Mouse (Mus musculus) liver, postnatal 0 days (tissue): ENCODE data around the gene Abi3. TPM values are rescaled to one million over a fixed set of nuclear protein-coding genes. Genes with fewer than 3 reads are reported as not detected.
"Not testable (repeated sequence)": the region's sequence is repeated elsewhere in the genome, so short reads cannot be mapped to it uniquely, and the experiment has no call there.

Experiments
- ATAC-seq: fragments of 200-750 bp; cut with Nextera tagmentation; 2 replicates; pipeline ENCODE4 v1.8.0; 2017; ENCODE audit warnings: mild to moderate bottlenecking, moderate library complexity
- DNase-seq: peaks from one replicate; pipeline ENCODE4 v3.0.0-alpha.2; 2016
- H3K27ac ChIP-seq: fragments of 300-500 bp; sonication (generic); 2 replicates; pipeline ENCODE4 v1.5.1; 2014; ENCODE audit warnings: antibody characterized with exemption, moderate library complexity, mild to moderate bottlenecking, low read depth
- H3K27me3 ChIP-seq: fragments of 300-500 bp; sonication (generic); 2 replicates; pipeline ENCODE4 v1.6.1; 2014; ENCODE audit warnings: low read length, control low read depth, mixed read lengths; ENCODE audit not compliant: insufficient read depth
- H3K36me3 ChIP-seq: fragments of 300-500 bp; sonication (generic); replicated peaks from 2 replicates; pipeline ENCODE4 v1.6.1; 2014; ENCODE audit warnings: mild to moderate bottlenecking, control low read depth, low read length, moderate library complexity, mixed read lengths; ENCODE audit not compliant: insufficient read depth
- H3K4me1 ChIP-seq: fragments of 300-500 bp; sonication (generic); 2 replicates; pipeline ENCODE4 v1.6.1; 2014; ENCODE audit warnings: antibody characterized with exemption, mild to moderate bottlenecking, control low read depth; ENCODE audit not compliant: insufficient read depth
- H3K4me2 ChIP-seq: fragments of 300-500 bp; sonication (generic); 2 replicates; pipeline ENCODE4 v1.6.1; 2014; ENCODE audit warnings: low read depth, mild to moderate bottlenecking, low read length, moderate library complexity, mixed read lengths
- H3K4me3 ChIP-seq: fragments of 300-500 bp; sonication (generic); 2 replicates; pipeline ENCODE4 v1.5.1; 2014; ENCODE audit warnings: low read depth, low read length
- H3K9ac ChIP-seq: fragments of 300-500 bp; sonication (generic); replicated peaks from 2 replicates; pipeline ENCODE4 v1.6.1; 2014; ENCODE audit warnings: mild to moderate bottlenecking, moderate library complexity
- H3K9me3 ChIP-seq: fragments of 300-500 bp; sonication (generic); 2 replicates; pipeline ENCODE4 v1.6.1; 2016; ENCODE audit warnings: mild to moderate bottlenecking, control low read depth, low read length, mixed read lengths
- CTCF ChIP-seq: sonication (generic); IDR thresholded peaks from 2 replicates; pipeline ENCODE4 v1.5.1; 2016; ENCODE audit warnings: antibody characterized with exemption, low read depth
- EP300 ChIP-seq: IDR thresholded peaks from 2 replicates; pipeline ENCODE4 v1.6.1; 2016; ENCODE audit warnings: antibody characterized with exemption, low read depth, mild to moderate bottlenecking
- WGBS: fragments of 180-500 bp; shearing (Covaris S2); extraction: QIAGEN DNeasy Blood & Tissue Kit; methylation state at CpG from one replicate; pipeline ENCODE4 v1.1.7; 2014; ENCODE audit not compliant: insufficient replicate concordance; 5-methylcytosine and 5-hydroxymethylcytosine counted together
- polyA plus RNA-seq: library from polyadenylated mRNA; unstranded; fragments of >200 nt; fragmentation: Nextera tagmentation; extraction: Ambion mirVana; gene quantifications from 2 replicates; pipeline ENCODE4 v1.2.1, GENCODE M21; 2015

Abi3 gene
- polyA plus RNA-seq: 9.8 and 10.2 TPM in 2 replicates

DNA sequence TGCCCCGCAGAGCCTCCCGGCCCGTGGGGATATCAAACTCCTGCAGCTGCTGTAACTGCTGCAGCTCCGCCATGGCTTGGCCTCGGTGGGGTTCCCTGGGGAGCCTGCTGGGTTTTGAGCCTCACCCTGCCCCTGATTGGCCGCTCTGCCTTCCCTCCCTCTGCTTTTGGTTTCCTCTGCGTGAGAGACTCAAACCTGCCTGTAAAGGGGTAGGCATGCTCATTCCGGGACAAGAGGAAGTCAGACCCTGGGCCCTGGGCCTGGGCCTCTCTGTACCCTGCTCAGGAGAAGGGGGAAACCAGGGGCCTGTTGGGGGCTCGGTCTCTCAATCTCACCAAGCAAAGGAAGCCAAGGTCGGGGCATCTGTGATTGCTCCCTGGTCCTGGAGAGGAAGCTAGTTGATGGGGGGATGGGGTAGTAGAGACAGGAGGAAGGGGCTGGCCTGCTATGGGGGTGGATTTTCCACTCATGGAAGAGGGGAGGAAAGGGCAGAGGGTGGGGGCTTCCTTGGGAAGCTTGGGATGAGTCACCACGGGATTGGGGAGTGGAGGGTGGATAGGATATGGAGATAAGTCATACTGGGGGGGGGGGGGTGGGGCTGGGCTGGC, at the start of gene Abi3:
Abi3 (minus strand) TSS at position 403 of the 608 bp plus-strand sequence.
- Histone ChIP-seq H3K36me3 (no peaks in the 10 kb centered on the region), H3K27ac (peak within 1 kb of the TSS; percentile 86), H3K4me2 (peak within 1 kb of the TSS; percentile 58), H3K4me3 (peak within 1 kb of the TSS; percentile 48), H3K4me1 (peaks cover 35% of the 10 kb centered on the region), H3K9me3 (no peaks in the 10 kb centered on the region), H3K9ac (peak within 1 kb of the TSS; percentile 55), H3K27me3 (no peaks in the 10 kb centered on the region)
- 2% methylated on average over 11 of the region's 11 CpGs for WGBS
- peak; percentile 73 for ATAC-seq
- TF ChIP-seq EP300 (0 out of 2 replicates have a peak, but pooled peaks have one; percentile 51), CTCF (no peak)
- peak; percentile 76 for DNase-seq

DNA sequence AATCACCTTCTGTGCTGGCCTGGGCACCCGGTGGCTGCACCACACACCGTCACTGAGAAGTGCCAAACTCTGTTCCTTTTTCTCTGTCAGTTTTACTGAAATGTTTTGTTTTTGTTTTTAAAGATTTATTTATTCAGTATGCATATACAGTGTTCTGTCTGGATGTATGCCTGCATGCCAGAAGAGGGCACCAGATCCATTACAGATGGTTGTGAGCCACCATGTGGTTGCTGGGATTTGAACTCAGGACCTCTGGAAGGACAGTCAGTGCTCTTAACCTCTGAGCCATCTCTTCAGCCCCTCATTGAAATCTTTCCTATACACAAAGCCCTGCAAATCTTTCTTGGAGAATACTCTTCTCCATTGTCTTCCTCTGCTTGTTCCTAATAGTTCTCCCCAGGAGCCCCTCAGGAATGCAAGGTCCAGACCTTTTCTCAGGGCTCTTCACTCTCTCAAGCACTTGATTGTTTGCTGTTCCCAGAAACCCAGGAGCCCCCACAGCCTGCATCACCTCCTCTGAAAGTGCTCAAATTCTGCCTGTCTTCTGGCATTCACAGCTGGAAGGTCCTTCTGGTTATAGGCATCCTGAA, 48.3 kb upstream of the Abi3 start:
- ATAC-seq (no peak), DNase-seq (no peak)
- no peaks in the 10 kb centered on the region for H3K36me3 ChIP-seq
- H3K4me3 ChIP-seq: no peak overlapping the region
- H3K9ac ChIP-seq: no peak overlapping the region
- no peaks in the 10 kb centered on the region for H3K27me3 ChIP-seq
- no peak overlapping the region for H3K27ac ChIP-seq
- 61% methylated on average over 2 of the region's 2 CpGs for WGBS
- peaks cover 14% of the 10 kb centered on the region for H3K9me3 ChIP-seq
- TF ChIP-seq EP300: no peak
- TF ChIP-seq CTCF: 0 out of 2 replicates have a peak, but pooled peaks have one; percentile 8
- H3K4me2 ChIP-seq: no peak overlapping the region
- H3K4me1 ChIP-seq: no peaks in the 10 kb centered on the region

DNA sequence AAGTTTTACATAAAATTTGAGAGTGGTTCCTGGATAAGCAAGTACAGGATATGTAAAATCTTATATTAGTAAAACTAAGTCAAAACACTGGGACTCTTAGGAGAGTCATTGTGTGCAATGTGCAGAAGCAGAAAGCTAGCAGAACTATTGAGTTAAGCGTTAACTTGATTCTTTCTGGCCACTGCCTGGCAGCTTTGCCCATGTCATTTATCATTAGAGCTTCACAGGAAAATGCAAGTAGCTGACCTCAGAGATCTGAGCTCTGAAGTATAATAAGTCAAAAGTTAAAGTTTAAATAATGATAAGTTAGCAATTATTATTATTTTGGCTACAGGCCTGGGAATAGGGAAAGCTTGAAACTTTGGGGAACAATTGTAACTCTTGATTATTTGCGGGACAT, 37.6 kb upstream of the Abi3 start:
- not testable (repeated sequence) for H3K9ac ChIP-seq, H3K27me3 ChIP-seq, H3K4me3 ChIP-seq, H3K4me2 ChIP-seq, H3K9me3 ChIP-seq, DNase-seq, H3K36me3 ChIP-seq, H3K4me1 ChIP-seq, H3K27ac ChIP-seq, ATAC-seq
- WGBS: 84% methylated on average over 2 of the region's 2 CpGs

DNA sequence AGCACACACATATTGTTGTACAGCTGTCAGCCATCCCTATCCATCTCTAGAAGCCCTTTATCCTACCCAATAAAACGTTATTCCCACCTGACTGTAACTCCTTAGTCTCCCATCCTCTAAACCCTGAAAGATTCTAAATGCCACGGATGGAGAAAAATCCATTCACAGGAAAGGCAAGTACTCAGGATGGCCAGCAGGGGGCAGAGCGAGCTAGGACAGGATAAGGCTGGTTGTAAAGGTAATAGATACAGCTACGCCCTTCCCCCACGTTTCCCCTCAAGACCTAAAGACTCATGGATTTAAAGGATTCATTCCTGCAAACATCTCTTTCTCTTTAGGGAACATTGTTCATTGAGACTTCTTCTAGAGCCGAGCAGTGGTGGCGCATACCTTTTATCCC, 34.0 kb upstream of the Abi3 start:
- H3K4me3 ChIP-seq: no peak overlapping the region
- DNase-seq: peak; percentile 81
- no peaks in the 10 kb centered on the region for H3K9me3 ChIP-seq
- H3K27ac ChIP-seq: no peak overlapping the region
- no peaks in the 10 kb centered on the region for H3K36me3 ChIP-seq
- H3K9ac ChIP-seq: no peak overlapping the region
- no peaks in the 10 kb centered on the region for H3K4me1 ChIP-seq
- no peak overlapping the region for H3K4me2 ChIP-seq
- TF ChIP-seq CTCF (peak; percentile 93), EP300 (no peak)
- ATAC-seq: no peak
- no peaks in the 10 kb centered on the region for H3K27me3 ChIP-seq
- WGBS: 21% methylated on average over 7 of the region's 7 CpGs

DNA sequence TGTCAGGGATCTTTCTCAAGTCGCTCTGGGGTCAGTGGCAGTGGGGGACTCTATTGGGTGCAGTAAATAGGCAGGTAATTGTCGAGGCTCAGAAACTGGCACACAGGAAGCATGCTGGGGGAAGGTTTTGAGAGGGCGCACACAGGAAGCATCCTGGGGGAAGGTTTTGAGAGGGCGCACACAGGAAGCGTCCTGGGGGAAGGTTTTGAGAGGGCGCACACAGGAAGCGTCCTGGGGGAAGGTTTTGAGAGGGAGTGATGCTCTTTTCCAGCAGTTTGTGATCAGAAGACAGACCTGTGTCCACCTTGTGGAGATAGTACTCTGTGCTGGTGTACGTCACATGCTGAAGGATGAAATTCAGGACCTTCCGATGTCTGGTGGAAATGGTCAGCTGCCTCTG, 33.5 kb upstream of the Abi3 start:
- H3K4me1 ChIP-seq: no peaks in the 10 kb centered on the region
- no peaks in the 10 kb centered on the region for H3K27me3 ChIP-seq
- no peak for TF ChIP-seq CTCF
- no peak for TF ChIP-seq EP300
- ATAC-seq (no peak; the same call in 1 of the 2 replicates), DNase-seq (no peak)
- H3K9ac ChIP-seq: no peak overlapping the region
- no peak overlapping the region for H3K27ac ChIP-seq
- WGBS: 24% methylated on average over 9 of the region's 9 CpGs
- no peak overlapping the region for H3K4me2 ChIP-seq
- H3K4me3 ChIP-seq: no peak overlapping the region
- no peaks in the 10 kb centered on the region for H3K36me3 ChIP-seq
- no peaks in the 10 kb centered on the region for H3K9me3 ChIP-seq

DNA sequence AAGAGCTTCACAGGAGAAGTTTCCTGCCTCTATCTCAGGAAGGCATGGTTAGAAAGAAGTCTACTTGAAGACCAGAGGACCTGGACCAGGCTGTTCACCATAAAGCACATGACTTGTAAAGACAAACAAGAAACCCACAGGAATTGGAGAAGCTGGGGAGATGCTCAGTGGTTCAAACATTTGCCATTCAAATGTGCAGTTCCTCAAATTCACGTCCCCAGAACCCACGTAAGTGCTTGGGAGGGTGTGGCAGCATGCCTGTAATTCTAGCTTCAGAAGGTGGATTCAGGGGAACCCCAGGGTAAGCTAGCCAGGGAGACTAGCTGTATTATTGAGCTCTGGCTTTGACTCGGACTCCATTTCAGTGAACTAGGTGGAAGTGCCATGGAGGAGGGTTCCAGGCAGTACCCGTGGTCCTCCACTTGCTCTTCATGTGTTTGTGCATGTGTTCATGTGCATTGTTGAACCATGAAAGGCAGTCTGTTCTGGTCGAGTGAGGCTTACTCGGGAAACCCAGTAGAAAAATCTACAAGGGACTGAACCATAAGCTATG, 27.7 kb upstream of the Abi3 start:
- no peak for ATAC-seq
- Histone ChIP-seq H3K27ac (no peak overlapping the region), H3K9me3 (no peaks in the 10 kb centered on the region), H3K4me1 (no peaks in the 10 kb centered on the region), H3K4me3 (no peak overlapping the region), H3K4me2 (no peak overlapping the region), H3K9ac (no peak overlapping the region), H3K27me3 (no peaks in the 10 kb centered on the region), H3K36me3 (no peaks in the 10 kb centered on the region)
- no peak for TF ChIP-seq EP300
- TF ChIP-seq CTCF: no peak
- no peak for DNase-seq
- 58% methylated on average over 6 of the region's 6 CpGs for WGBS
